Mouse (Mus musculus) heart, postnatal 0 days (tissue): ENCODE data around the gene Zer1. TPM values are rescaled to one million over a fixed set of nuclear protein-coding genes. Genes with fewer than 3 reads are reported as not detected.
"Not testable (repeated sequence)": the region's sequence is repeated elsewhere in the genome, so short reads cannot be mapped to it uniquely, and the experiment has no call there.

Experiments used
- ATAC-seq: fragments of 200-750 bp; cut with Nextera tagmentation; 2 replicates; pipeline ENCODE4 v1.8.0; 2017; ENCODE audit warnings: low read depth, moderate number of reproducible peaks, moderate library complexity; ENCODE audit not compliant: insufficient read depth
- DNase-seq: peaks from one replicate; pipeline ENCODE4 v3.0.0-alpha.2; 2016; ENCODE audit warnings: low spot score
- H3K27ac ChIP-seq: fragments of 300-500 bp; sonication (generic); 2 replicates; pipeline ENCODE4 v1.5.1; 2014; ENCODE audit warnings: low read depth, mild to moderate bottlenecking
- H3K27me3 ChIP-seq: fragments of 300-500 bp; sonication (generic); 2 replicates; pipeline ENCODE4 v1.6.1; 2014; ENCODE audit warnings: low read length, mixed read lengths; ENCODE audit not compliant: control insufficient read depth, insufficient read depth
- H3K36me3 ChIP-seq: fragments of 300-500 bp; sonication (generic); replicated peaks from 2 replicates; pipeline ENCODE4 v1.6.1; 2014; ENCODE audit warnings: low read length, mixed read lengths; ENCODE audit not compliant: control insufficient read depth, insufficient read depth
- H3K4me1 ChIP-seq: fragments of 300-500 bp; sonication (generic); 2 replicates; pipeline ENCODE4 v1.6.1; 2014; ENCODE audit warnings: antibody characterized with exemption; ENCODE audit not compliant: control insufficient read depth, insufficient read depth
- H3K4me2 ChIP-seq: fragments of 300-500 bp; sonication (generic); 2 replicates; pipeline ENCODE4 v1.6.1; 2014; ENCODE audit warnings: low read depth, mild to moderate bottlenecking, low read length, moderate library complexity
- H3K4me3 ChIP-seq: fragments of 300-500 bp; sonication (generic); 2 replicates; pipeline ENCODE4 v1.5.1; 2014; ENCODE audit warnings: low read depth, low read length
- H3K9ac ChIP-seq: fragments of 300-500 bp; sonication (generic); replicated peaks from 2 replicates; pipeline ENCODE4 v1.6.1; 2014; ENCODE audit warnings: low read depth, low read length, mixed read lengths
- H3K9me3 ChIP-seq: fragments of 300-500 bp; sonication (generic); replicated peaks from 2 replicates; pipeline ENCODE4 v1.6.1; 2016; ENCODE audit warnings: low read length; ENCODE audit not compliant: control insufficient read depth
- CTCF ChIP-seq: IDR thresholded peaks from 2 replicates; pipeline ENCODE4 v1.5.1; 2016; ENCODE audit warnings: antibody characterized with exemption, control low read depth, low read depth
- EP300 ChIP-seq: IDR thresholded peaks from 2 replicates; pipeline ENCODE4 v1.6.1; 2016; ENCODE audit warnings: antibody characterized with exemption, low read depth
- WGBS: fragments of 180-500 bp; shearing (Covaris S2); extraction: QIAGEN DNeasy Blood & Tissue Kit; methylation state at CpG from one replicate; pipeline ENCODE4 v1.1.7; 2014; 5-methylcytosine and 5-hydroxymethylcytosine counted together
- polyA plus RNA-seq: library from polyadenylated mRNA; unstranded; fragments of >200 nt; fragmentation: Nextera tagmentation; extraction: Ambion mirVana; gene quantifications from 2 replicates; pipeline ENCODE4 v1.2.1, GENCODE M21; 2015
- total RNA-seq: library from RNA; depleted of rRNA; stranded (reverse); fragments of >200 nt; gene quantifications from 2 replicates; pipeline ENCODE4 v1.2.3, GENCODE M21; 2014; ENCODE audit warnings: low replicate concordance

Zer1 gene
- total and polyA plus RNA-seq, 2 experiments from 2014 or later: 3.7 to 32.4 TPM

DNA sequence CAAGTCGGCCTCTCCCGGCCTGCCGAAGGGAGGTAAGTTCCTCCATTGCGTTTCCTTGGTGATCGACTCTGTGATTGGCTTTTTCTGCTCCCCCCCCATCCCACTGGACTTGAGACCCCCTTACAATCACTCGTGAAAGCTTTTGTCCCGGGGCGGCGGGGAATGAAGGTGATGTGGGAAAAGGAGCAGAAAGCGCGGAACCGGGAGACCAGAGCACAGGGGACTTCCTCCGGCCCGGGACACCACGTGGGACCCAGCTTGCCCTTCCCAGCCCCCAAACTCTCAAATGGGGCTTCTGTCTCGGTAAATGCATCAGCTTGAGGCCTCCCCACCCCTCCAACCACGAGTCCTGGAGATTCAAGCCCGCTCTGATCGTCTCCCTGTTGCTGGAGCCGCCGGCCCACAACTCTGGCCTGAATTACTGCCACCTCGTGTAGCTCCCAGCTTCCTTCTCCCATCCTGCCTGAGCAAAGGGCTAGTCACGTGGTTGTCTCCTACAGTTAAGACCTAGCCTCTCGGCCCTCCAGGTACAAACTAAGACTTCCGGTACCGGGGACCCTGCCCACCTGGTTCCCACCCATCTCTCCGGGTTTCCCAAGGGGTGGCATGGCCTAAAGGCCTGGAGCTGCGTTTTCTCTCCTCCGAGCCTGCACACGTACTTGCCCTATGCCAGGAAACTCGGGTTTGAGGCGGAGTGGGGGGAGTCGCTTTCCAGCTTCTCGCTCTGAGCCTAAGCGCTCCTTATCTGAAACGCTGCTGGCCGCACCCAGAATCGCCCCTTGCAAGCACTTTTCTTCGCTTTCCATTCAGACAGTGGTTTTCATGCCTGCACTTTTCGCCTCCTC lies 61.9 kb downstream of the Zer1 start:
- no peak for TF ChIP-seq CTCF
- TF ChIP-seq EP300: no peak
- peak; percentile 73 for DNase-seq
- Histone ChIP-seq H3K9ac (peak overlapping the region; percentile 73), H3K4me3 (peak overlapping the region; percentile 45), H3K27me3 (no peaks in the 10 kb centered on the region), H3K27ac (peak overlapping the region; percentile 87), H3K36me3 (no peaks in the 10 kb centered on the region), H3K9me3 (no peaks in the 10 kb centered on the region), H3K4me2 (peak overlapping the region; percentile 98), H3K4me1 (peaks cover 10% of the 10 kb centered on the region)
- no peak for ATAC-seq
- under 1% methylated on average over 40 of the region's 40 CpGs for WGBS

DNA sequence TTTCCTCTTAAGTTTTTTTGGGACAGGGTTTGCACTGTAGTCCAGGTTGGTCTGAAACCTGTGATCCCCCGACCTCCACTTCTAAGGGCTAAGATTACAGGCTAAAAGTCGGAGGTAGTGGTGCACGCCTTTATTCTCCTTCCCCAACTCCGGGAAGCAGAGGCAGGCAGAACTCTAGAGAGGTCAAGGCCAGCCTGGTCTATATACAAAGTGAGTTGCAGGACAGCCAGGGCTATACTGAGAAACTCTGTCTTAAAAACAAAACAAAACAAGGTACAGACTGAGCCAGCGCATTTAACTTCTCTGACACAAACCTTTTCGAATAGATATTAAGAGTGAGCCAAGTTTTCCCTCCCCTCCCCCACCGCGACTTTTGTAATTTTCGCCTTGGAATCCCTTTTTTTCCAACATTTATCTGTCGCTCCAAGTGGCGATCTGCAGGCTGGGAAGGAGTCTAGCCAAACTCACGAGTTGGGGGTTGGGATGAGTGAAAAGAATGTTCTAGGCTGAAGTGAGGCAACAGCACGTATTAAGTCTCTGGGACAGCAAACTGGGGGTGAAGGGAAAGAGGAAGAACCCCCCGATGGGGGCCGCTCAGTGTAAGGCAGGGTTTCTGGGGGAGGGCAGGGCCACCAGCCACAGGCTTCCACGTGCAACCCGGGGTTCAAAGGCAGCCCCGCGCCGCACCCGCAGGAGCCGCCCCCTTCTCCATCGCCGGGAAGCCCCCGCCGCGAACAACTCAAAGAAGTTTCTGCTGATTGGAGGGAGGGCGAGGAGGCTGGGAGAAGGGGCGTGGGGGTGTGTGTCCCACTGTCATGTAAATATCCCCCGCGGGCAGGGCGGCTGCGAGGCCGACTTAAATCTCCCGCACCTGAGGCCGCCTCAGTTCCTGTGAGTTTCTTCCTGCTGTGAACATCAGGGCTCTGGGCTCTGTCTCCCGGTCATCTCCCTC lies 62.9 kb downstream of the Zer1 start:
- ATAC-seq: no peak
- WGBS: 8% methylated on average over 37 of the region's 37 CpGs
- H3K36me3 ChIP-seq: no peaks in the 10 kb centered on the region
- peaks cover 10% of the 10 kb centered on the region for H3K4me1 ChIP-seq
- no peak for TF ChIP-seq CTCF
- TF ChIP-seq EP300: no peak
- peak overlapping the region; percentile 45 for H3K4me3 ChIP-seq
- peak; percentile 49 for DNase-seq
- H3K4me2 ChIP-seq: peak overlapping the region; percentile 98
- no peaks in the 10 kb centered on the region for H3K27me3 ChIP-seq
- H3K9me3 ChIP-seq: no peaks in the 10 kb centered on the region
- peak overlapping the region; percentile 87 for H3K27ac ChIP-seq
- H3K9ac ChIP-seq: peak overlapping the region; percentile 73

DNA sequence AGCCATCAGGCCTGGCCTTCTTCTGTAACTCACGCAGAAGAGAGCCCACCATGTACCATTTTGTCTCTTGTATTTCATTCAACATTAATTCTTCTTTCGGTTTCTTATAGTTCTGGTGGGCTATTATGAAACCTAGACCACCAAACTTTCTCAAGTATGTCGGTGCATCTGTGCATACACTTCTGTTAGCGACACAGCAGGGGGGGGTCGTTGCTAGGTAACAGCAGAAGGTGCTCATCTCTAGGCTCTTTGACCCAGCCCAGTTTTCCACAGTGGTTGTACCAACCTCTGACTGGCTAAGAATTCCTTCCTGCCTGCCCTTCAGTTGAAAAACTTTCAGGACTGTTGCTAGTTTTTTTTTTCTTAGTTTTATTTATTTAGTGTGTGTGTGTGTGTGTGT lies 66.0 kb downstream of the Zer1 start:
- ATAC-seq (no peak), DNase-seq (no peak)
- Histone ChIP-seq H3K27ac (no peak overlapping the region), H3K4me3 (no peak overlapping the region), H3K27me3 (no peaks in the 10 kb centered on the region), H3K36me3 (no peaks in the 10 kb centered on the region), H3K4me2 (no peak overlapping the region), H3K9me3 (no peaks in the 10 kb centered on the region), H3K4me1 (peaks cover 4% of the 10 kb centered on the region), H3K9ac (no peak overlapping the region)
- TF ChIP-seq EP300 (no peak), CTCF (no peak)
- 67% methylated on average over 5 of the region's 5 CpGs for WGBS

DNA sequence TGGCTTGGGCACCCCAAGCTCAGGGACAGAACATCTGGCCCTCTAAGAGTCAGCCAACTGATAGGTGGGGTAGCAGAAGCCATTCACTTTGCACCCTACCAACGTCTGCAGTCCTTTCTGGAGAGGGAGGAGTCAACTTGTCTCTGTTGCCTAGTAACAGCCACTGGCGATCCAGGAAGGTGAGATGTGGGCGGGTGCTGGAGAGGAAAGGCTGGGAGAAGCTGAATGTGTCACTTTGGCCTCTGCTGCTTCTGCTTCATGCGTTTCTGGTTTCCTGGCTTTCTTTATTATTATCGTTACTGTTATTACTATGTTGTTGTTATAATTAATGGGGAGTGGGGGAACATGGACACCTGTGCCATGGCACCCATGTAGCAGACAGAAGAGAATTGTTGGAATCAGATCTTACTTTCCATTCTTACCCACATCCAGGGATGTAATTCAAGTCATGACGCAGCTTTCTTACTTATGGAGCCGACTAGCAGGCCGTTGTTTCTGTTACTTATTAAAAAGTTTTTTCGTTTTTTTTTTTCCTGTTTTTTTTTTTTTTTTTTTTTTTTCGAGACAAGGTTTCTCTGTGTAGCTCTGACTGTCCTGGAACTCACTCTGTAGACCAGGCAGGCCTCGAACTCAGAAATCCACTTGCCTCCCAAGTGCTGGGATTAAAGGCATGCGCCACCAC lies 67.0 kb downstream of the Zer1 start, which contains the start of gene Set:
Gene Set (plus strand): TSS at position 156 of the 682 bp plus-strand sequence.
- 41% methylated on average over 12 of the region's 12 CpGs for WGBS
- H3K27me3 ChIP-seq: no peaks in the 10 kb centered on the region
- H3K4me3 ChIP-seq: no peak within 1 kb of the TSS
- H3K9me3 ChIP-seq: no peaks in the 10 kb centered on the region
- no peaks in the 10 kb centered on the region for H3K4me1 ChIP-seq
- TF ChIP-seq EP300 (no peak), CTCF (no peak)
- H3K36me3 ChIP-seq: no peaks in the 10 kb centered on the region
- no peak within 1 kb of the TSS for H3K9ac ChIP-seq
- ATAC-seq: no peak
- no peak within 1 kb of the TSS for H3K4me2 ChIP-seq
- DNase-seq: no peak
- no peak within 1 kb of the TSS for H3K27ac ChIP-seq

DNA sequence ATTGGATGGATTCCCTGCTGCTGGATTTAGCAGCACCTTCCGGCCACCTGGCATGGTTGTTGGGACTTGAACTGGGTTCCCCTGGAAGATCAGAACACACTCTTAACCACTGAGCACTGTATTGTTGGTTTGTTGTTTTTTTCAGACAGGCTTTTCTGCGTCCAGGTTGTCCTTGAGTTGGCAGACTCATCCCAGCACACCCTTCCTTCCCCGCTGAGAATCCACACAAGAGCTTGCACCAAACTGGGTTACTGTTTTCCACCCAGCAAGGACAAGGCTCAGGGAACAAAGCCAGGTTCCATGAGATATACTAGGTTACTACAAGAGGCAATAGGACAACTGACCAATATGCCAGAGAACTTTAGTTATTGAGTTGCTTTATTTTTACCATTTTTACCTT lies 67.6 kb downstream of the Zer1 start:
- H3K9ac ChIP-seq: no peak overlapping the region
- TF ChIP-seq EP300 (no peak), CTCF (no peak)
- no peak overlapping the region for H3K27ac ChIP-seq
- DNase-seq (no peak), ATAC-seq (no peak)
- no peaks in the 10 kb centered on the region for H3K4me1 ChIP-seq
- 77% methylated on average over 3 of the region's 3 CpGs for WGBS
- no peaks in the 10 kb centered on the region for H3K36me3 ChIP-seq
- no peaks in the 10 kb centered on the region for H3K27me3 ChIP-seq
- no peaks in the 10 kb centered on the region for H3K9me3 ChIP-seq
- H3K4me2 ChIP-seq: no peak overlapping the region
- no peak overlapping the region for H3K4me3 ChIP-seq

DNA sequence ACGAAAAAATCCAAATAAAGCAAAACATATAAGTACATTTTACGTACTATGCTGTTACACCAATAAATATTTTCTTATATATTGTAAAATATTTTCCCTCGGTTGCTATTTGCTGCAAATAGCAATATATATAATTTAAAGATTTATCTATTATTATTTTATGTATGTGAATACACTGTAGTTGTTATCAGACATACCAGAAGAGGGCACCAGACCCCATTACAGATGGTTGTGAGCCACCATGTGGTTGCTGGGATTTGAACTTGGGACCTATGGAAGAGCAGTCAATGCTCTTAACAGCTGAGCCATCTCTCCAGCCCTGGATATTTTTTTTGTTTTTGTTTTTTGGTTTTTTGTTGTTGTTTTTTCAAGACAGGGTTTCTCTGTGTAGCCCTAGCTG lies 69.1 kb downstream of the Zer1 start:
- 93% methylated on average over 3 of the region's 3 CpGs for WGBS
- ATAC-seq, H3K4me3 ChIP-seq, H3K9me3 ChIP-seq, H3K4me1 ChIP-seq, H3K4me2 ChIP-seq, H3K9ac ChIP-seq, H3K27me3 ChIP-seq, H3K36me3 ChIP-seq, H3K27ac ChIP-seq, DNase-seq: not testable (repeated sequence)
